13 mouse cellular contexts compared by ENCODE assay signal in the genomic region with DNA sequence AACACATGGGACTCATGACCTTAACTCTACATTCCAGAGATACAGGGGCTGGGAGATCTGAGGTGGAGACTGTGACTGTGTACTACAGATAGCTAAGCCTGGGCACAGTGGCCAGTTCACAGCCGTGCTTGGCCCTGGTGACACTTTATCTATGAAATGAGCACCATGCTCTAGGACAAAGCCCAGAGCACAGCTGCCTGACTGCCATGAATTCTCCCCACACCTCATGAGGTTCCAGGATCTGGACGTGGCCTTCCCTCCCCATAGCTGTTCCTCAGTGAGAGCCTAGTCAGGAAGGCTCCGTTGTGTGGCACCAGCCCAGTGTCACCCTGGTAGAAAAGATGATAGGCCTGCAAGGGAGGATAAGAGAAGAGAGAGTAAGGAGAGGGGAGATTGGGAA. TPM values are rescaled to one million over a fixed set of nuclear protein-coding genes. Genes with fewer than 3 reads are reported as not detected.
DNase-seq lines count a peak whose midpoint lies in the region; ATAC-seq lines count a peak whose summit lies in the region.
"Had no signal": no experiment of that assay in that cellular context is flagged by ENCODE, and none has a peak within 500 bp of the region (broad histone marks: within the 10 kb centered on the region; RNA-seq: fewer than 3 reads in every experiment).

No protein-coding gene starts in this region.

- ATAC-seq in megakaryocyte, adult 5-6 weeks (ENCODE audit: poor library complexity, severe bottlenecking): no peak
- ATAC-seq in intestine, embryonic 16.5 days: peak; percentile 79
- ATAC-seq in stomach, embryonic 15.5 days (ENCODE audit: insufficient read depth, low FRiP score, low read depth): peak; percentile 90
- no peak for ATAC-seq in midbrain, embryonic 14.5 days (ENCODE audit: low FRiP score, low TSS enrichment)
- ATAC-seq: forebrain, embryonic 13.5 days had no signal

- no peak overlapping the region for H3K27ac ChIP-seq in intestine, embryonic 16.5 days (ENCODE audit: low read length)
- no peak overlapping the region for H3K27ac ChIP-seq in stomach, embryonic 15.5 days
- no peak overlapping the region for H3K27ac ChIP-seq in midbrain, embryonic 14.5 days (replicated peaks; ENCODE audit: low read depth, low read length)
- H3K27ac ChIP-seq: embryonic facial prominence, embryonic 12.5 days; forebrain, embryonic 13.5 days; hindbrain, embryonic 15.5 days; kidney, postnatal 0 days had no signal

- WGBS in intestine, embryonic 16.5 days: 89% methylated on average over 3 of the region's 3 CpGs
- WGBS in stomach, embryonic 15.5 days: 73% methylated on average over 3 of the region's 3 CpGs
- 91% methylated on average over 3 of the region's 3 CpGs for WGBS in midbrain, embryonic 14.5 days

- H3K27me3 ChIP-seq in megakaryocyte, embryonic 14.5 days (replicated peaks): no peaks in the 10 kb centered on the region
- H3K27me3 ChIP-seq in intestine, embryonic 16.5 days (replicated peaks; ENCODE audit: control insufficient read depth, insufficient read depth, low read length): no peaks in the 10 kb centered on the region
- H3K27me3 ChIP-seq in stomach, embryonic 15.5 days (replicated peaks): no peaks in the 10 kb centered on the region
- no peaks in the 10 kb centered on the region for H3K27me3 ChIP-seq in midbrain, embryonic 14.5 days (ENCODE audit: control insufficient read depth, insufficient read depth, low read length)
- H3K27me3 ChIP-seq: embryonic facial prominence, embryonic 12.5 days; forebrain, embryonic 13.5 days; hindbrain, embryonic 15.5 days had no signal

- H3K4me3 ChIP-seq in megakaryocyte, embryonic 14.5 days (replicated peaks): peak overlapping the region; percentile 73
- no peak overlapping the region for H3K4me3 ChIP-seq in intestine, embryonic 16.5 days (ENCODE audit: low read length)
- H3K4me3 ChIP-seq in stomach, embryonic 15.5 days (replicated peaks): no peak overlapping the region
- no peak overlapping the region for H3K4me3 ChIP-seq in midbrain, embryonic 14.5 days (replicated peaks; ENCODE audit: low read depth, low read length)
- H3K4me3 ChIP-seq: embryonic facial prominence, embryonic 12.5 days; forebrain, embryonic 13.5 days; hindbrain, embryonic 15.5 days had no signal

- H3K9me3 ChIP-seq in megakaryocyte, embryonic 14.5 days: no peaks in the 10 kb centered on the region
- H3K9me3 ChIP-seq in intestine, embryonic 16.5 days (ENCODE audit: control insufficient read depth, low read length): no peaks in the 10 kb centered on the region
- no peaks in the 10 kb centered on the region for H3K9me3 ChIP-seq in stomach, embryonic 15.5 days
- no peaks in the 10 kb centered on the region for H3K9me3 ChIP-seq in midbrain, embryonic 14.5 days (ENCODE audit: control insufficient read depth, low read length)
- H3K9me3 ChIP-seq: embryonic facial prominence, embryonic 12.5 days; forebrain, embryonic 13.5 days; hindbrain, embryonic 15.5 days had no signal

- peak; percentile 63 to 70 for DNase-seq in heart, adult 9 months (ENCODE audit: low spot score in 2 of 2)
- DNase-seq in gastrocnemius, postnatal 4 days (ENCODE audit: low spot score in 2 of 2): no peak
- DNase-seq in frontal cortex, adult 2 months (ENCODE audit: extremely low spot score in 1 of 2, low spot score in 1 of 2): no peak
- DNase-seq in midbrain, embryonic 14.5 days: no peak
- DNase-seq: cerebellum, postnatal 36 days had no signal

- H3K4me1 ChIP-seq in megakaryocyte, embryonic 14.5 days: peaks cover 90% of the 10 kb centered on the region
- no peaks in the 10 kb centered on the region for H3K4me1 ChIP-seq in intestine, embryonic 16.5 days (ENCODE audit: control insufficient read depth, insufficient read depth, low read length)
- no peaks in the 10 kb centered on the region for H3K4me1 ChIP-seq in stomach, embryonic 15.5 days
- no peaks in the 10 kb centered on the region for H3K4me1 ChIP-seq in midbrain, embryonic 14.5 days (ENCODE audit: control insufficient read depth, insufficient read depth, low read length)
- H3K4me1 ChIP-seq: embryonic facial prominence, embryonic 12.5 days; hindbrain, embryonic 15.5 days had no signal

- H3K9ac ChIP-seq in intestine, embryonic 16.5 days (ENCODE audit: low read depth, low read length): no peak overlapping the region
- H3K9ac ChIP-seq in stomach, embryonic 15.5 days: no peak overlapping the region
- no peak overlapping the region for H3K9ac ChIP-seq in midbrain, embryonic 14.5 days (replicated peaks; ENCODE audit: low read length)
- H3K9ac ChIP-seq: embryonic facial prominence, embryonic 12.5 days; forebrain, embryonic 13.5 days; hindbrain, embryonic 15.5 days had no signal

- peaks cover 57% of the 10 kb centered on the region for H3K36me3 ChIP-seq in megakaryocyte, embryonic 14.5 days (replicated peaks; ENCODE audit: low read length)
- H3K36me3 ChIP-seq in intestine, embryonic 16.5 days (ENCODE audit: control insufficient read depth, insufficient read depth, low read length): no peaks in the 10 kb centered on the region
- no peaks in the 10 kb centered on the region for H3K36me3 ChIP-seq in stomach, embryonic 15.5 days
- H3K36me3 ChIP-seq in midbrain, embryonic 14.5 days (ENCODE audit: control insufficient read depth, insufficient read depth, low read length): no peaks in the 10 kb centered on the region
- H3K36me3 ChIP-seq: hindbrain, embryonic 15.5 days had no signal

- no peak overlapping the region for H3K4me2 ChIP-seq in intestine, embryonic 16.5 days (ENCODE audit: low read depth, low read length)
- no peak overlapping the region for H3K4me2 ChIP-seq in stomach, embryonic 15.5 days
- H3K4me2 ChIP-seq in midbrain, embryonic 14.5 days (ENCODE audit: low read length): no peak overlapping the region
- H3K4me2 ChIP-seq: embryonic facial prominence, embryonic 12.5 days; forebrain, embryonic 13.5 days; hindbrain, embryonic 15.5 days had no signal

RNA-seq across cellular contexts. Expression of a gene that starts 43.2 kb away (rescaled TPM):
- 133 and 271 TPM in 2 replicates for polyA plus RNA-seq in megakaryocyte, embryonic 14.5 days (2012; ENCODE audit: insufficient read depth, low replicate concordance)
- total RNA-seq in megakaryocyte, adult 5-6 weeks (2015): 152 and 159 TPM in 2 replicates
- 244 and 250 TPM in 2 replicates for total RNA-seq in megakaryocyte, adult 5-6 weeks (2017)
- polyA plus RNA-seq in intestine, embryonic 16.5 days (2015; fragmentation: Nextera tagmentation; extraction: Ambion mirVana): 1.7 and 2.4 TPM in 2 replicates
- 4.7 and 5.9 TPM in 2 replicates for polyA plus RNA-seq in stomach, embryonic 15.5 days (2015; fragmentation: Nextera tagmentation; extraction: Ambion mirVana)
- 10 to 100 TPM; 72.4 to 82.1 TPM for total RNA-seq in gastrocnemius, postnatal 4 days (2021)
- polyA plus RNA-seq in frontal cortex, adult 2 months (2012; rRNA removed): 1.4 and 1.6 TPM in 2 replicates
- polyA plus RNA-seq in midbrain, embryonic 14.5 days (2014; fragmentation: Nextera tagmentation; extraction: Ambion mirVana): 0.54 and 1.8 TPM in 2 replicates

Comparison
In these comparisons a context has a peak if more than half of its experiments do, and no peak if none do; other contexts are left out.
1. ATAC-seq: peak in intestine, embryonic 16.5 days (single experiment) and stomach, embryonic 15.5 days (single experiment); none in megakaryocyte, adult 5-6 weeks (single experiment) and midbrain, embryonic 14.5 days (single experiment).
2. DNase-seq: peak in heart, adult 9 months (2 of 2); none in gastrocnemius, postnatal 4 days (0 of 2), frontal cortex, adult 2 months (0 of 2) and midbrain, embryonic 14.5 days (single experiment).
3. RNA of a gene that starts 43.2 kb away (polyA plus RNA-seq): 133 to 271 TPM in megakaryocyte, embryonic 14.5 days; 4.7 to 5.9 TPM in stomach, embryonic 15.5 days, 1.7 to 2.4 TPM in intestine, embryonic 16.5 days, 0.54 to 1.8 TPM in midbrain, embryonic 14.5 days and 1.4 to 1.6 TPM in frontal cortex, adult 2 months; every median in the first group is over 10 times any median in the second.